ENCODE assay signal across 8 mouse cellular contexts in the genomic region with DNA sequence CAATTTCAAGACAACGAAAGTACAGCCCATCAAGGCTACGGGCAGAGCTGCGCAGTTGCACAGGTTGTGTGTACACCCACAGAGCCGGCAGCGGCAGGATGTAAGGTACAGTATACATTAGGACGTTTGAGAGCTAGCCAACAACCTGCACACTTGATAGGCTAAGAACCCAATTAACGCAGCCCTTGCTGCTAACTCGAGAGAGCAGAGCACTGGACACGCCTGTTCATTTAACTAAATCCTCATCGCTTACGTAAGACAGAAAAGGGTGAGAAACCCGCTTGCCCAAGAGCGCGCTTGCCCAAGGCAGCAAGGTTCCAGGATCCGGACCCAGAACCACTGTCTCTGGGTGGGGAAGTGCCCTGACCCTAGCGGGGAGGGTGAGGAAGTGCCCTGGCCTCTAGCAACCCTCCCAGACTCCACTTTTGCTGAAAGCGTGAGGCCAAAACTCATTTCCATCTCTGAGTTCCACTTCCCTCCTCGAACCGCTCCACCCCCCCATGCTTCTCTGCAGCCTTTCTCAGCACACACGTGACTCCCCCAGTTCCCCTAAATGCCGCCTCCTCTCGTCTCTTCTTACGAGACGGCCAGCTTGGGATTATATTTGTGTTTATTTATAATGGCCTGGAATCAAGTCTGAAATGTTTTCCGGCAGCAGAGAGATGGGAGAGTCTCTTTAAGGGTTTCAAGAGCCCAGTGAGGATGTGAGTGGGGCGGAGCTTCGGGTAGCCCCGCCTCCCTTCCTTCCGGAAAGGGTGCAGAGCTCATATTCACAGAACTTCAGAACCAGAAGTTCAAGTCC. TPM values are rescaled to one million over a fixed set of nuclear protein-coding genes. Genes with fewer than 3 reads are reported as not detected.
DNase-seq lines count a peak whose midpoint lies in the region; ATAC-seq and TF ChIP-seq lines count a peak whose summit lies in the region.

No protein-coding gene starts in this region.

- peak overlapping the region; percentile 57 for H3K9ac ChIP-seq in limb, embryonic 12.5 days (replicated peaks)
- H3K9ac ChIP-seq in midbrain, embryonic 14.5 days (replicated peaks; ENCODE audit: low read length): peak overlapping the region; percentile 27; the same call in 1 of the 2 replicates

- H3K27ac ChIP-seq in bone marrow, adult 2 months (ENCODE audit: control insufficient read depth, insufficient read depth, low read depth, low read length, poor library complexity): peak overlapping the region; percentile 79
- H3K27ac ChIP-seq in embryonic fibroblast, embryonic 13.5 days (ENCODE audit: insufficient read depth, low read length): peak overlapping the region; percentile 87
- peak overlapping the region; percentile 90 for H3K27ac ChIP-seq in limb, embryonic 12.5 days
- no peak overlapping the region for H3K27ac ChIP-seq in midbrain, embryonic 14.5 days (replicated peaks; ENCODE audit: low read depth, low read length)

- no peak for TF ChIP-seq POLR2A in bone marrow, adult 2 months (IDR thresholded peaks at IDR 0.05; ENCODE audit: borderline replicate concordance, control insufficient read depth, low read depth, low read length)
- peak; percentile 47 for TF ChIP-seq POLR2A in embryonic fibroblast, embryonic 13.5 days (IDR thresholded peaks at IDR 0.05; ENCODE audit: low read depth, low read length)

- H3K4me1 ChIP-seq in bone marrow, adult 2 months (ENCODE audit: control insufficient read depth, insufficient read depth, low read length): peaks cover 15% of the 10 kb centered on the region; the same call in 1 of the 2 replicates
- no peaks in the 10 kb centered on the region; the same call in none of the 2 replicates for H3K4me1 ChIP-seq in embryonic fibroblast, embryonic 13.5 days (ENCODE audit: control insufficient read depth, insufficient read depth, low read length)
- H3K4me1 ChIP-seq in limb, embryonic 12.5 days (replicated peaks): peaks cover 5% of the 10 kb centered on the region
- peaks cover 7% of the 10 kb centered on the region; the same call in 1 of the 2 replicates for H3K4me1 ChIP-seq in midbrain, embryonic 14.5 days (ENCODE audit: control insufficient read depth, insufficient read depth, low read length)

- WGBS in bone marrow, adult 2 months: under 1% methylated on average over 29 of the region's 29 CpGs
- 1% methylated on average over 29 of the region's 29 CpGs for WGBS in limb, embryonic 12.5 days
- WGBS in midbrain, embryonic 14.5 days: 4% methylated on average over 29 of the region's 29 CpGs

- no peaks in the 10 kb centered on the region for H3K9me3 ChIP-seq in limb, embryonic 12.5 days
- no peaks in the 10 kb centered on the region for H3K9me3 ChIP-seq in midbrain, embryonic 14.5 days (ENCODE audit: control insufficient read depth, low read length)

- peak; percentile 86 for DNase-seq in 3134 (ENCODE audit: extremely low read depth, insufficient read length, low spot score)
- peak; percentile 89 for DNase-seq in heart, adult 8-10 months (ENCODE audit: low spot score)
- DNase-seq in kidney, adult 8-10 months: peak; percentile 87 to 93
- DNase-seq in midbrain, embryonic 14.5 days: peak; percentile 80
- peak; percentile 73 for DNase-seq in spleen, adult 12 weeks (ENCODE audit: low spot score)

- peak overlapping the region; percentile 80 for H3K4me2 ChIP-seq in limb, embryonic 12.5 days
- peak overlapping the region; percentile 62 for H3K4me2 ChIP-seq in midbrain, embryonic 14.5 days (ENCODE audit: low read length)

- H3K27me3 ChIP-seq in limb, embryonic 12.5 days: no peaks in the 10 kb centered on the region
- no peaks in the 10 kb centered on the region for H3K27me3 ChIP-seq in midbrain, embryonic 14.5 days (ENCODE audit: control insufficient read depth, insufficient read depth, low read length)

- peak; percentile 76 for ATAC-seq in limb, embryonic 12.5 days (ENCODE audit: insufficient number of reproducible peaks, insufficient read depth, low FRiP score, low TSS enrichment, low read depth)
- ATAC-seq in midbrain, embryonic 14.5 days (ENCODE audit: low FRiP score, low TSS enrichment): peak; percentile 48; the same call in 1 of the 2 replicates

- H3K36me3 ChIP-seq in limb, embryonic 12.5 days: no peaks in the 10 kb centered on the region
- no peaks in the 10 kb centered on the region for H3K36me3 ChIP-seq in midbrain, embryonic 14.5 days (ENCODE audit: control insufficient read depth, insufficient read depth, low read length)

- H3K4me3 ChIP-seq in bone marrow, adult 2 months (replicated peaks; ENCODE audit: control insufficient read depth, low read depth, low read length): peak overlapping the region; percentile 27
- peak overlapping the region; percentile 18; the same call in 1 of the 2 replicates for H3K4me3 ChIP-seq in embryonic fibroblast, embryonic 13.5 days (ENCODE audit: insufficient read depth, low read length)
- H3K4me3 ChIP-seq in limb, embryonic 12.5 days (replicated peaks): peak overlapping the region; percentile 44
- peak overlapping the region; percentile 30 for H3K4me3 ChIP-seq in midbrain, embryonic 14.5 days (replicated peaks; ENCODE audit: low read depth, low read length)

- TF ChIP-seq CTCF in bone marrow, adult 2 months (IDR thresholded peaks at IDR 0.05; ENCODE audit: control insufficient read depth, insufficient read depth, low read length): peak; percentile 57
- no peak for TF ChIP-seq CTCF in embryonic fibroblast, embryonic 13.5 days (IDR thresholded peaks at IDR 0.05; ENCODE audit: borderline replicate concordance, insufficient read depth, low read length)

RNA-seq across cellular contexts. Expression of gene Ptpn1, which starts 6.9 kb away (rescaled TPM):
- polyA plus RNA-seq in bone marrow, adult 2 months (2011; ENCODE audit: insufficient read depth, insufficient read length, low replicate concordance, missing spikeins): 13.7 and 34.3 TPM in 2 replicates
- polyA plus RNA-seq in embryonic fibroblast, embryonic 13.5 days (2011; ENCODE audit: insufficient read length, low read depth, missing spikeins): 50.7 and 59.4 TPM in 2 replicates
- total RNA-seq in heart, adult 8-10 months (2022): 10 to 100 TPM; 14.7 to 17.6 (median 16.4) TPM
- 51.7 and 60.1 TPM in 2 replicates for polyA plus RNA-seq in limb, embryonic 12.5 days (2016; fragmentation: Nextera tagmentation; extraction: Ambion mirVana)
- 53.1 and 81.9 TPM in 2 replicates for polyA plus RNA-seq in midbrain, embryonic 14.5 days (2014; fragmentation: Nextera tagmentation; extraction: Ambion mirVana)
